Mouse (Mus musculus) erythroblast, embryonic 14.5 days (primary cell): ENCODE measurements at regions not wholly inside any gene's neighbourhood (a gene's known extent, or its start where the extent isn't known, plus 50 kb on each side); places are given as distances from the start of the nearest gene placed in this dataset.

ENCODE experiments used
- GATA1 ChIP-seq: IDR thresholded peaks from 2 replicates; pipeline ENCODE4 v1.6.1; 2012; ENCODE audit warnings: low read length, inconsistent platforms, mixed read lengths
- TAL1 ChIP-seq: IDR thresholded peaks from 3 replicates; pipeline ENCODE4 v1.6.1; 2012; ENCODE audit warnings: low read length, inconsistent platforms, mixed read lengths

DNA sequence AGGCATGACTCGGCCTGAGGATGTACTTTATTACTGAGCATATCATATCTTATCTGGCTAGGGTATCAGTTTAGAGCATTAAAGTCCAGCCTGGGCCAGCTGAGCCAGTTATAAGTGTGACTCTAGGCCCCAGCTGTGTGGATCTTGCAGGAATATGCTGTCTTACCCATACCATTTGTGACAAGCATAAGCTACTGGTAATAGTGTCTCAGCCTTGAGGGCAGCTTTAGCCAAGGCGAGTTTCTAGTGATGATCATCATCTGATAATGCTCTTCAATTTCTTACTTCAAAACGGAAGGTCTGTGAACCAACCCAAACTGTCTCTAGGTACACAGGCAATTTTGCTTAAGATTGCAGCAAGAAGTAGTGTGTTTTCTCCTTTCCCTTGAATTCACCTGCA, 529.1 kb downstream of the Slc4a3 start:
- TF ChIP-seq TAL1 (no peak), GATA1 (no peak)
